Mouse (Mus musculus): ENCODE measurements around the gene Nfyc.

The Nfyc gene

DNA sequence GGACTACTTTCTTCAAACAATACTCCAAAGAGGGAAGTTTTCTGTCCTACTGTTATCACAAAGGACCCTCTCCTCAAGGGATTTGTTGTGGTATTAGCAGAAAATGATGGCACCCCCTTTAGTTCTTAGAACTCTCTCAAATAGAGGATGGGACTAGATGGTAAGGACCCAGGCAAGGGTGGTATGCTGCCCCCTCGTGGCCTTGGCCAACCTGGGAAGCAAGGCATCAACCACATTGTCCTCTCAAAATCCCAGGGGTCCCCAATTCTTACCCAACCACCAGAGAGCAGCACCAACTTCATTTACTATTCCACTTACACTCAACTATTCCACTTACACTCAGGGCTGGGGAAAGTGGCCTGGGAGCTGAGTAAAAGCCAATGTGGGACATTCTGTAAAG is 76.1 kb downstream of the Nfyc start:
- DNase-seq (ENCODE audit: low read depth, low spot score), result no peak

DNA sequence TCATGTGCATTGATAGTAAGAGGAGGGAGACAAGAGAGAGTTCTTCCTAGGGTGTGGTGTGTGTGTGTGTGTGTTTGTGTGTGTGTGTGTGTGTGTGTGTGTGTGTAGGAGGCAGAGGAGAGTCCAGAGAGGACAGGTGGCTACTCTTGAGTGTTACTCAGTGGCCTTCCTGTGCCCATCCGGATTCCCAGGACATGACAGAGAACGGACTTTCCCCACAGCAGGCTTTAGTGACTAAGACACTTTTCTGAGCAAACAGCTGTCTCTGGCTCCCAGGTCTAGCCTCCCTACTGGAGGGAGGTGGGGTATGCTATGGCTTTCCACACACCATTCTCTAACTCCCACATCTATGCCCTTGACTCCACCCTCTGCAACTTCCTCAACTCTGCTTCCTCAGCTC is 81.8 kb downstream of the Nfyc start:
- no peak for DNase-seq (ENCODE audit: low read depth, low spot score)

DNA sequence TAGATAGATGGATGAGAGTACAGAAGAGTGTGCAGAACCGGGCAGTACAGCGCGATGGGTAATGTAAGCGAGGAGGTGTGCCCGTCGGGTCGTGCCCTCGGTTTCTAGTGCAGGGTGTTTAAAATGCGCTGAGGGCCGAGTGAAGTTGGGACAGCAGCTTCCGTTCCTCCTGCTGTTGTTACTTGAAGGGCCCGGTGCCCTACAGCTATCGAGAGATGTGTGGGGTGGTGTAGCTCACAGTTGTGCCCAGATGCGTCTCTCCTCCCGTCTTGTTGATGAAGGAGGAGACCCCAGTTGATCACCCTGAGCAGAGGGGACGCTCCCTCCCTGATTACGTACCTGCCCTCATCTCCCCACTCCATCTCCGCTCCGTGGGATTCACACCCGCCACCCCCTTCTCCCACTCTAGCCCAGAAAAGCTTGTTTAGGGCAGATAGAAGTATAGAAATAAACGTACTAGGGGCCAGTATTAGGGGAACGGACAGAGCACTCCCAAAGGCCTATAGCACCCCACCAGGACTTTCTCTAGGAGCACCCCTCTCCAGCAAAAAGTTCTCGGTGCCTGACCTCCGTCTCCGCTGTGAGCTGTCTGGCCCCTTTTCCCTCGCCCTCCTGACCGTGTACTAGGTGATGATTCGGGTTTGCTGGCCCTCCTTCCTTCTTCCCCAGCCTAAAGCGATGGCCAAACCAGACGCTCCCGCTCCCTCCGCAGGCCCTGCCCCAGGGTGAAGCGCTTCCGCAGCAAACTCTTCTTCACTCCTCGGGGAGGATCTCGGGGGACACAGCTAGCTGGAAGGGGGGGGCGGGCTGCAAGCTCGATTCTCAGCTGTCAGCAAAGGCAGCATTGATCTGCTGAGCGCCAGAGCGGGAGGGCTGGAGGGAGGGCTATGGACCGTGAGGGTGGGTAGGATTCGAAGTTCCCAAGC is 83.2 kb downstream of the Nfyc start, which contains the start of gene Kcnq4:
Gene Kcnq4, minus strand, starts transcription at position 672 of the 926 bp plus-strand sequence.
- no peak for DNase-seq (ENCODE audit: low read depth, low spot score)

- DNase-seq (ENCODE audit: low read depth, low spot score), result no peak
Observed at GRCm38 (mm10) chr4:120747243-120747792, 84.1 kb downstream of the Nfyc start.

DNA sequence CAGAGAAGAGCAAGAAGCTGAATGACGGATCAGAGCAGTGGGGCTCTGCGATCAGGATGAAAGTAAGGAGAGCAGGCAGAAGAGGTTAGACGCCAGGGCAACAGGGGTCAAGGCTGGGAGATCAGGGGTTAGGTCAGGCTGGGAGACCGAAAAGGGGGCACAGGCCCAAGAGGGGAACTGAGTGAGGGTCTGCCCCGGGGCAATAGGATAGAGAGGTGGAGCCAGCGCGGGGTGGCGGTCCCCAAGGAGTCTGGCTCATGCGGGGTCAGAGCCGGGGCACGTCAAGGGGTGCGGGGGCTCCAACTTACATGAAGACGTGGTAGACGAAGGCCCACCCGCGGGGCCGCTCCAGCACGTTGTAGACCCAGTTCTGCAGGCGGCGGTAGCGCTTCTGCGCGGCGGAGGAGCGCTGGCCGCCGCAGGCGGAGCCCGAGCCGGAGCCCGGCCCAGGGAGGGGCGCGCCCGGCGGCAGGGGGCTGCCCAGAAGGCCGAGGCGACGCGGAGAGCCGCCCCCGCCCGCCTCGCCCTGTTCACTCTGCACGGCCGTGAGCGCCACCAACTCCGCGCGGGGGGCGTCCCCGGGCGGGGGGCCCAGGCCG is 84.7 kb downstream of the Nfyc start:
- DNase-seq (ENCODE audit: low read depth, low spot score), result no peak

DNA sequence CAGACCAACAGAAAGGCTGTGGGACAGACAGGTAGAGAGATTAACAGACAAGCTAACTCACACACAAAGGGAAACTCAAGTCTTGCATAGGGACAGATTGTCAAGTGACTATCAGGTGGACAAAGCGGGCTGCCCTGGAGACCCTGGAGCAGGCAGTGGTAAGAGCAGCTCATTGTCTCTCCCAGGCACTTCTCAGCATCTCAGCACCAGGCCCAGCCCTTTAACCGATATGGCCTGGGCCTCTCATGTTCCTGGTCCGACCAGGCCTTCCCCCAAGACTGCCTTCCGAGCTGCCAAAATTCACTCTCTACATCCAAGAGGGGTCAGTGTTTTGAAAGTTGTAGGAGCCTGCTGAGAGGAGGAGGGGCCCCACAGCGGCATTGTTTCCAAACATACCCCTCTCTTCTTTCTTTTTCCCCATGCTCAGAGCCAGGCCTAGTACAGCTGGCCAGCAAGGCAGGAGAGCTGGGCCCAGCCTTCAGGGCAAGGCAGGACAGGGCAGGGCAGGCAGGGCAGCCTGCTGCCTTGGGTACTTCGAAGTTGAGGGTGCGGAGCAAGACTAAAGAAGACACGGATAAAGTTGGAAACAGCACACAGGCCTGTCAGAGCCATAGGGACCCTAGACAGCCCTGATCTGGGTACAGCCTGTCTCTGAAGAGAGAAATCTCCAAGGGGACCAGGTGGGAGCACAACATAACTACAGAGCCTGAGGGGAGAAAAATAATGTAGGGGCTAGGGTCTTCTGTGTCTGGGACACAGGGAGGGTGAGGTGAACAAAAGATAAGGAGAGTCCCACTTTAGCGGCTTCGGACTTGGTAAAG is 85.4 kb downstream of the Nfyc start:
- no peak for DNase-seq (ENCODE audit: low read depth, low spot score)

GRCm38 (mm10) chr4:120743636-120744035 is 87.7 kb downstream of the Nfyc start:
- DNase-seq (ENCODE audit: low read depth, low spot score), result no peak

DNA sequence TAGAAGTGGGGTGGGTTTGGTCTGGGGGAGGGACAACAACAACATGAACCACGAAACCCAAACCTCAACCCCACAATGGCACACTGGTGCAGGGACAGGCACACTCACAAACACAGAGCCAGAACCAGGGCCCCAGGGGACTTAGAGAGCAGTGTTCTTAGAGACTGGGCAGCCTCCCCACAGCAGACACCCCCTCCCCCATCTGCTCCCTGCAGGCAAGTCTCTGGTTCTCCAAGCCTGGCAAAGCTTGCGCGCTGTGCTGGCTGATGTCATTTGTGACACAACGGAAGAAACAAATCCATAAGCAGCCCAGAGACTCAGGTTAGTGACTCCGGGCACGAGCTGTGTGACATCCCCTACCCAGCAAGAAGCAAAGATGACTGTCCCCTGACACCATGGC is 90.1 kb downstream of the Nfyc start:
- no peak for DNase-seq (ENCODE audit: low read depth, low spot score)

- DNase-seq (ENCODE audit: low read depth, low spot score), result no peak
Observed at GRCm38 (mm10) chr4:120734012-120734622, 97.3 kb downstream of the Nfyc start.

DNA sequence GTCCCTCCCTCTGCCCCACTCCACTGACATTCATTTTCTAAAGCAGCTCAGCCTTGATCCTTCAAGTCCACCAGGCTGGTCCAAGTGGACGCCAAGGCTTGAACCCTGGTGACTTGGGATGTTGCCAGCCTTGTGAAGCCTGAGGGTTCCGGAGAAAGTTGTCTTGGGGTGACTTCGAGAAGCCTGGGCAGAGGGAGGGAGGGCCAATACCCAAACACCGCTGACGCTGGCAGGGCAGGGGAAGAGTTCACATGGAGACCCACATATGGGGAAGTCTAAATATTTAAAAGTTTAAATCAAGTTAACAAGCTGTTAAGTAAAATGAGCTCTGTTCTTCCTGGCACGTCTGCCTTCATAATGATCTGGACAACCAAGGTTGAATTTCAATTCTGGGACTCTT is 98.6 kb downstream of the Nfyc start:
- no peak for DNase-seq (ENCODE audit: low read depth, low spot score)

DNA sequence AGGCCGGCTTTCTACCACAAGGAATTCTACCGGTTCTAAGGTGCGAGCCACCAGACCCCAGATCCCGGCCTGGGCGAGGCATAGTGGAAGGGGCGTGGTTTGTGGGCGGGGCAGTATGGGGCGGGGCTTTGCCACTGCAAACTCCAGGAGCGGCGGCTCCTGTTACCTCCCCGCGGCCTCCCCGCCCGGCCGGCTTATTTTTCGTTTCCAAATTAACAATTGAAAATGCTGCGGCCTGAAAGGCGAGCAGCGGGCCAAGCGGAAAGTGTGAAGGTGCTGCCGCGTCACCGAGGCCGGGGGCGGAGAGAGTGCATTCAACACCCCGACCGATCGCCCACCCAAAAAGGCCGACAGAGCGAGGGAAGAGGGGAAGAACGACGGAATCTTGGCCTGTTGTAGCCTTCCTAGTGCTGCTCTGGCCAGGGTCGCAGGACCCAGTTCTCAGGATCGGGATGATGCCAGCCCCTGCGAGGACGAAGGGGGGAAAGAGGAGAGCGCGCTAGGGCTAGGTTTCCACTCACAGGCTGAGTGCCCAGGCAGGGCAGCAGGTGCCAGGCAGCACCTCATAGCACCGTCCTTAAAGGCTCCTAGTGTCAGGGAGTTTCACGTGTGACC is 100.2 kb downstream of the Nfyc start:
- peak; percentile 65 for DNase-seq (ENCODE audit: low read depth, low spot score)

DNA sequence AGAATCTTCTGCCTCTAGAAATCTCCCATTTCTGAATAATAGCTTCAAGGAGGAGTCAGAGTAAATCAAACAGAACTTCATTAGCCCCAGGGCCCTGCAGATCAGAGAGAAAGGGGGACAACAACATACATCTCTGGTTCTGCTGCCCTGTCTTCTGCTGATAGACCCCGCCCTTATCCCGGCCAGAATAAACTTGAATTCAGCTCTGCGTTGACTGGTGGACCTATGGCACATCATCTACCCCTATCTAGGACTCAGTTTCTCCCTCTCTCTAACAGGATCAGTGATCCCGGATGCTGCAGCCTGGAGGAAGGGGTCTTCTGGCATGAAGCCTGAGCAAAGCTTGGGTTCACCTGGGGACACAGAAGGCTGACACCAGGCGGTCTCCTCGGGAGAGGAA is 100.8 kb downstream of the Nfyc start:
- no peak for DNase-seq (ENCODE audit: low read depth, low spot score)

DNA sequence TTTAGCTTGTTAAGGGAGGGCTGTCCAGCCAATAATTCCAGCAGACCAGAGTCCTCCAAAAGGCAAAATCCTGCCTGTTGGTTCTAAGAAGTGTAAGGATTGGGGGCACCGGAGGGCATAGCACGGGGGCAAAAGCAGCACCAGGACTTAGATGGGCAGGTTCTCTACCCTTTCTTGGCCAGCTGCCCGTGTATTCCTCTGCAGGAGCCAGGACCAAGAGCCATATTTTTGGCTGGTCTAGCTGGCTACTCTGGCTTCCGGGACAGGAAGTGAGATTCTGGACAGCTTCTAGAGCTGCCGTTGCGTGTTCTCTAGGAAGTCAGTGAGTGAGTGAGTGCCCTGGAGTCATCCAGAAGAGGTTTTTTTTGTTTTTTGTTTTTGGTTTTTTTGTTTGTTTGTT is 101.2 kb downstream of the Nfyc start:
- no peak for DNase-seq (ENCODE audit: low read depth, low spot score)

- no peak for DNase-seq (ENCODE audit: low read depth, low spot score)
Observed at GRCm38 (mm10) chr4:120729441-120729840, 101.9 kb downstream of the Nfyc start.

DNA sequence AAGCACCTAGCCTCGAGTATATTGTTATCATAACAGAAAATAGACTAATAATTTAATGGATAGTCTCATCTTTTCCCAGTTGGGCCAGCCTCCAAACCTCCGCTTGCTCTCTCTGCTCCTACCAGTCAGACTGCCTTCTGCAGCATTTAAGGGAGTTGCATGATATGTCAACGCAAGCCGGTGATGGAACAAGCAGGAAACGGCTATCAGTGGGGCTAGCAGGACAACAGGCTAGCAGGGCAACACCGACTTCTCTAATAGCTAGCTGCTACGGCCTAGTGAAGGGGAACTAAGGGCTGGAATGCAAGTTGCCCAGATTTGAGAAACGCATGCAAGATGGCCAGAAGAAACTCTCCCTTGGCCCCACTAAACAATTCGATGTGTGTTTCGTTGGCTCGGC is 103.5 kb downstream of the Nfyc start:
- DNase-seq (ENCODE audit: low read depth, low spot score), result no peak

DNA sequence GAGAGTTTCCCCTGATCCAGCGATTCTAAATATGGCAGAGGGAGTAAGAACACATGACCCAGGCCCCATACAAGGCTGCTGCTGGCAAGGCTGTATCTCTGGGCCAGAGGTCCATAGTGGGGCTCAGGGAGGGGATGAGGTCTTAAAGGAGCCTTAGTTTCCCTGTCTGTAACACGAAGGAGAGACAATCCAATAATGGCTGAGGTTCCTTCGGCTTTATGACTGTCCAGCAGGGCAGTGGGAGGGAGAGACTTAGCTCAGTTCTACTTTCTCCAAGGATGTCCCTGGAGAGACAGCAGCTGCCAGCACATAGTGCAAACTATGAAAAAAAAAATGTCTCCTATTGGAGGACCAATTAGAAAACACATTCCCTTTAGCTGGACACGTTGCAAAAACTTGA is 105.2 kb downstream of the Nfyc start:
- no peak for DNase-seq (ENCODE audit: low read depth, low spot score)

DNA sequence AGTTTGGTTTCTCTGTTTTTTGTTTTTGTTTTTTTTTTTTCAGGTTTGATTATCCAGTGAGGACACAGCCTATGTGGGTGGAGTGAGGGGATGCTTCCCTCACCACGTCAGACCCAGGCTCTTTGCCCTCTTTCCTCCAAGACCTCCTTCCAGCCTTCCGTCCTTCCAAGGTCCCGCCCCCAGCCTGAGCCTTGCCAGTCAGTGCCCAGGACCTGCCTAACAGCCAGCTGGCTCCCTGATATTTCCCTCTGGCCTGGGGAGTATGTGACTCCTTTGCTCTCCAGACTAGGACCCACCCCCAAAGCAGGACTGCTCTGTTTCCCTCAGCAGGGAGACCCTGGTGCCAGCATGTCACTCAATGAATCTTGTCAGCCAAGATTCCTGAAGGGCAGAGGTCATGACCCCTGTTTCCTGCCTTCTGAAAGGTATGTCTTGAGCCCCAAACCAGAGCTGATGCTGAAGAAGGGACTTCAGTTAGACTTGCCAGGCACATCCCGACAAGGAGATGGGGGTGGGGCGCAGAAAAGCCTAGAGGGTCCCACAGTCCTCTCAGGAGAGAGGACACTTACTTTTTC is 105.8 kb downstream of the Nfyc start:
- DNase-seq (ENCODE audit: low read depth, low spot score), result no peak

GRCm38 (mm10) chr4:120721574-120721973 is 109.8 kb downstream of the Nfyc start:
- no peak for DNase-seq (ENCODE audit: low read depth, low spot score)

GRCm38 (mm10) chr4:120719152-120719551 is 112.2 kb downstream of the Nfyc start:
- DNase-seq (ENCODE audit: low read depth, low spot score), result no peak

- no peak for DNase-seq (ENCODE audit: low read depth, low spot score)
Observed at GRCm38 (mm10) chr4:120717591-120717990, 113.8 kb downstream of the Nfyc start.

GRCm38 (mm10) chr4:120716765-120717164 is 114.6 kb downstream of the Nfyc start:
- no peak for DNase-seq (ENCODE audit: low read depth, low spot score)

Data from c-Kit-negative CD71-positive TER-119-positive erythroid progenitor cells, embryonic 14.5 days (primary cell).